Comparison of ENCODE assay signal across 8 mouse cellular contexts in genomic region chr2:35255885-35256833, GRCm38 (mm10). TPM values are rescaled to one million over a fixed set of nuclear protein-coding genes. Genes with fewer than 3 reads are reported as not detected.
DNase-seq lines count a peak whose midpoint lies in the region; ATAC-seq lines count a peak whose summit lies in the region.

Gene Gsn (plus strand): TSS chr2:35256380.

- WGBS in intestine, embryonic 16.5 days, result 3% methylated on average over 54 of the region's 54 CpGs
- 4% methylated on average over 54 of the region's 54 CpGs for WGBS in limb, embryonic 11.5 days
- whole genome bisulfite sequencing in midbrain, embryonic 12.5 days, result 4% methylated on average over 53 of the region's 54 CpGs

- peaks cover 29% of the 10 kb centered on the region for H3K4me1 ChIP-seq in intestine, embryonic 16.5 days (ENCODE audit: control insufficient read depth, insufficient read depth, low read length)
- H3K4me1 ChIP-seq in limb, embryonic 11.5 days (ENCODE audit: control insufficient read depth, insufficient read depth, low read length), result peaks cover 11% of the 10 kb centered on the region
- H3K4me1 ChIP-seq in midbrain, embryonic 12.5 days, result peaks cover 14% of the 10 kb centered on the region

- peak within 1 kb of the TSS; percentile 94 for H3K4me2 ChIP-seq in intestine, embryonic 16.5 days (ENCODE audit: low read depth, low read length)
- H3K4me2 ChIP-seq in limb, embryonic 11.5 days (ENCODE audit: low read depth, severe bottlenecking), result peak within 1 kb of the TSS; percentile 89
- H3K4me2 ChIP-seq in midbrain, embryonic 12.5 days (replicated peaks), result peak within 1 kb of the TSS; percentile 90

- peak; percentile 97 for ATAC-seq in intestine, embryonic 16.5 days
- ATAC-seq in limb, embryonic 11.5 days (ENCODE audit: insufficient number of reproducible peaks, low FRiP score, low TSS enrichment, low read depth), result peak; percentile 90
- peak; percentile 92 for ATAC-seq in midbrain, embryonic 12.5 days (ENCODE audit: low FRiP score, low read depth)

- DNase-seq in cerebellum, adult 18-20 months, result peak; percentile 20 to 26
- DNase-seq in cerebellum, adult 8-10 months, result no peak
- DNase-seq in embryo, embryonic 11 days, result peak; percentile 88
- DNase-seq in gonadal fat pad, adult 2 months (ENCODE audit: low read depth), result no peak
- DNase-seq in limb, embryonic 11.5 days (ENCODE audit: low spot score), result peak; percentile 87
- DNase-seq in spleen, adult 12 weeks (ENCODE audit: low spot score), result peak; percentile 67

- H3K9me3 ChIP-seq in intestine, embryonic 16.5 days (ENCODE audit: control insufficient read depth, low read length), result no peaks in the 10 kb centered on the region
- no peaks in the 10 kb centered on the region for H3K9me3 ChIP-seq in limb, embryonic 11.5 days (ENCODE audit: control insufficient read depth, low read length)
- H3K9me3 ChIP-seq in midbrain, embryonic 12.5 days, result no peaks in the 10 kb centered on the region

- H3K9ac ChIP-seq in intestine, embryonic 16.5 days (ENCODE audit: low read depth, low read length), result peak within 1 kb of the TSS; percentile 76
- peak within 1 kb of the TSS; percentile 56 for H3K9ac ChIP-seq in limb, embryonic 11.5 days (ENCODE audit: low read length)
- peak within 1 kb of the TSS; percentile 69 for H3K9ac ChIP-seq in midbrain, embryonic 12.5 days (replicated peaks)

- H3K4me3 ChIP-seq in intestine, embryonic 16.5 days (ENCODE audit: low read length), result peak within 1 kb of the TSS; percentile 65
- H3K4me3 ChIP-seq in limb, embryonic 11.5 days (ENCODE audit: low read depth, low read length), result peak within 1 kb of the TSS; percentile 45
- peak within 1 kb of the TSS; percentile 55 for H3K4me3 ChIP-seq in midbrain, embryonic 12.5 days

- peak within 1 kb of the TSS; percentile 33; the same call in 1 of the 2 replicates for H3K27ac ChIP-seq in intestine, embryonic 16.5 days (ENCODE audit: low read length)
- H3K27ac ChIP-seq in limb, embryonic 11.5 days (replicated peaks; ENCODE audit: low read depth, low read length), result no peak within 1 kb of the TSS
- H3K27ac ChIP-seq in midbrain, embryonic 12.5 days (replicated peaks), result no peak within 1 kb of the TSS

- no peaks in the 10 kb centered on the region for H3K36me3 ChIP-seq in intestine, embryonic 16.5 days (ENCODE audit: control insufficient read depth, insufficient read depth, low read length)
- no peaks in the 10 kb centered on the region for H3K36me3 ChIP-seq in limb, embryonic 11.5 days (ENCODE audit: control insufficient read depth, insufficient read depth, low read length)
- H3K36me3 ChIP-seq in midbrain, embryonic 12.5 days, result no peaks in the 10 kb centered on the region

- no peaks in the 10 kb centered on the region for H3K27me3 ChIP-seq in intestine, embryonic 16.5 days (replicated peaks; ENCODE audit: control insufficient read depth, insufficient read depth, low read length)
- peaks cover 9% of the 10 kb centered on the region for H3K27me3 ChIP-seq in limb, embryonic 11.5 days (ENCODE audit: control insufficient read depth, insufficient read depth, low read length)
- peaks cover 53% of the 10 kb centered on the region for H3K27me3 ChIP-seq in midbrain, embryonic 12.5 days

RNA-seq across cellular contexts. Expression of gene Gsn, which starts in this region (rescaled TPM):
- 3,825 and 4,184 TPM in 2 replicates for polyA plus RNA-seq in gonadal fat pad, adult 2 months (2012; rRNA removed)
- polyA plus RNA-seq in intestine, embryonic 16.5 days (2015; fragmentation: Nextera tagmentation; extraction: Ambion mirVana), result 177 TPM in 2 replicates
- 26.0 and 31.8 TPM in 2 replicates for polyA plus RNA-seq in limb, embryonic 11.5 days (2014; fragmentation: Nextera tagmentation; extraction: Ambion mirVana)
- 36.7 and 48.9 TPM in 2 replicates for polyA plus RNA-seq in midbrain, embryonic 12.5 days (2016; fragmentation: Nextera tagmentation; extraction: Ambion mirVana)

Comparison
In these comparisons a context has a peak if more than half of its experiments do, and no peak if none do; other contexts are left out.
1. RNA of gene Gsn (polyA plus RNA-seq): 3,825 to 4,184 TPM in gonadal fat pad, adult 2 months; 177 TPM in intestine, embryonic 16.5 days, 36.7 to 48.9 TPM in midbrain, embryonic 12.5 days and 26.0 to 31.8 TPM in limb, embryonic 11.5 days; every median in the first group is over 10 times any median in the second.
2. DNase-seq: peak in cerebellum, adult 18-20 months (2 of 2), embryo, embryonic 11 days (single experiment), limb, embryonic 11.5 days (single experiment) and spleen, adult 12 weeks (single experiment); none in cerebellum, adult 8-10 months (single experiment) and gonadal fat pad, adult 2 months (single experiment).
3. Peak in every context shown above with its lines, with median percentiles within 50 percentile points of each other: ATAC-seq, H3K4me2 ChIP-seq, H3K4me3 ChIP-seq and H3K9ac ChIP-seq.